Mouse (Mus musculus): Measurements from ENCODE around the gene Palm2. TPM values are rescaled to one million over a fixed set of nuclear protein-coding genes. Genes with fewer than 3 reads are reported as not detected.
A peak's percentile ranks its signal among the peaks of the same experiment; 100 is the strongest.

Palm2 gene
- polyA plus RNA-seq, 1 experiment: not detected

DNA sequence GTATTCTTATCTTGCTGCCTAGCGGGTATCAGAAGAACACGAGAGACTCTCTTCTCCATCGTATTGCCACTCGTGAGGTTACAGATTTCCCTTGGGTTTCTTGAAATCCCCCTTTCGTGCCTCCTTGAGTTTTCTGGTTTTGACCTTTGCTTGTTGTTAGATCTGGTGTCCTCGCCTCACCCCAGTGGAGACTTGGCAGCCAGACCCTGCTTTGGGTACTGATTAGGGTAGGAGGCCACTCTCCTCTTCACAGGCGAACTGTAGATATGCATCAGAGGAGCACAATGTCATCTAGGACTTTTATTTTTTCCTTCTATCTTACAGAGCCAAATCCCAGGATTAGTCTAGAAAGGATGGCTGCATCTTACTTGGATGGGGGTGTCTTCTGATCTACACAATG is 10.0 kb upstream of the Palm2 start:
- WGBS: 86% methylated on average over 7 of the region's 7 CpGs

DNA sequence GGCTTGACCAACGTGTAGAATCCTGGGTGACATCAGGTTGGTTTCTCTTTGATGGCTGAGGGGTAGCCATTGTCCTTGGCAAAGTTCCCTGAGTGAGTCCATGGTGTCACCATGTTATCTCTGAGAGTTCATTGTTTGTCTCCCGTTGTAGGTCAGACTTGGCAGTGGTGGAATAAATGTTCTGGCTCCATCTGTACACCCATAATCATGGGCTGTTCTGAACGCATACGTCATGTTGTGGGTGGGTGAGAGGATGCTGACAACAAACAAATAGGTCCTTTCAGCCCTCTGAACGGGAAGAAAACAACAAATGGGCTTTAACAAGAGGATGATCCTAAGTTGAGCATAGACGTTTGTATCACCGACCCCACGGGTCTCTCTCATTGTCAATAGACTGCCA is 5.7 kb upstream of the Palm2 start:
- Histone ChIP-seq H3K27ac (ENCODE audit: insufficient read depth, low read length) (no peak overlapping the region), H3K27me3 (ENCODE audit: control insufficient read depth, insufficient read depth, low read length) (0 out of 2 replicates have a peak, but pooled peaks cover under 1% of the 10 kb centered on the region), H3K36me3 (ENCODE audit: control insufficient read depth, insufficient read depth, low read length) (no peaks in the 10 kb centered on the region), H3K4me1 (ENCODE audit: control insufficient read depth, insufficient read depth, insufficient read length) (no peaks in the 10 kb centered on the region), H3K4me3 (ENCODE audit: extremely low read depth, insufficient read depth, insufficient read length) (no peak overlapping the region)
- DNase-seq (ENCODE audit: low read depth in 1 of 2, low spot score in 2 of 2): no peak
- 78% methylated on average over 8 of the region's 8 CpGs for WGBS
- TF ChIP-seq CTCF (IDR thresholded peaks at IDR 0.05; ENCODE audit: extremely low read depth, insufficient read depth, insufficient read length, insufficient replicate concordance) (no peak), POLR2A (IDR thresholded peaks at IDR 0.05; ENCODE audit: low read depth, low read length) (no peak)

More for the DNA sequence above, 10.0 kb upstream of the Palm2 start:
- no peaks in the 10 kb centered on the region for H3K36me3 ChIP-seq (ENCODE audit: control insufficient read depth, insufficient read depth, low read length)
- no peak overlapping the region for H3K4me3 ChIP-seq (ENCODE audit: extremely low read depth, insufficient read depth, insufficient read length)
- no peak for DNase-seq (ENCODE audit: low read depth in 1 of 2, low spot score in 2 of 2)
- H3K4me1 ChIP-seq (ENCODE audit: control insufficient read depth, insufficient read depth, insufficient read length): no peaks in the 10 kb centered on the region
- no peak for TF ChIP-seq POLR2A (IDR thresholded peaks at IDR 0.05; ENCODE audit: low read depth, low read length)
- no peak for TF ChIP-seq CTCF (IDR thresholded peaks at IDR 0.05; ENCODE audit: extremely low read depth, insufficient read depth, insufficient read length, insufficient replicate concordance)
- no peak overlapping the region for H3K27ac ChIP-seq (ENCODE audit: insufficient read depth, low read length)
- H3K27me3 ChIP-seq (ENCODE audit: control insufficient read depth, insufficient read depth, low read length): no peaks in the 10 kb centered on the region

DNA sequence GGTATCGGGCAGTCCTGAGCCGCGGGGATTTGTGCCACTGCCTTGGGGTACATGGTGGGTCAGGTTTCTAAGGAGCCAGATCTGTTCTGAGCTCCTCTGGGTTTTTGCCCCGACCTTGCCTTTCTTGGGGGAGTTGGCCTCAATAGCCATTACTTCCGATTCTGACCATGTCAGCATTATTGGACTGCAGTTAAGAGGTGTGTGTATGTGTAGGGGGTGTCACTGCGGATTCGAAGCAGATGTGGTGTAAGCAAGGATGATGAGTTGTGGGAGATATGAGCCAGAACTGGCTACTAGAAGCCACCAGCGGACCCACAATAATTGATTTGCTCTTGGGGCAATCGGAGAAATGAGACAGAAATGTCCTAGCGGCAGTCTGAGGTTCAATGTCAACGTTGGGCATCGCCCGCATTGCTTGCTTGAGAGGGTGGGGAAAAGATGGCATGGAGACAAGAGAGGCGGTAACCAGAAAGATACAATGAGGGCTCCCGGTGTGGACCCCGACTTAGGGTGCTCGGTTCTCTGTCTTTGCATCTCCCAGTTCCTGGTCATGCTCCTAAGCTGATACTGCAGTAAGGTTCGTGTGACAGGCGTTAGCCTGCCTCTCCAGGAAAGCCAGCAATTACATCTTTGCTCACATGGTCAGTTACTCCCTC is 786 bp downstream of the Palm2 start:
- Histone ChIP-seq H3K4me3 (ENCODE audit: extremely low read depth, insufficient read depth, insufficient read length) (no peak overlapping the region), H3K4me1 (ENCODE audit: control insufficient read depth, insufficient read depth, insufficient read length) (peaks cover 8% of the 10 kb centered on the region)
- 32% methylated on average over 19 of the region's 19 CpGs for WGBS

DNA sequence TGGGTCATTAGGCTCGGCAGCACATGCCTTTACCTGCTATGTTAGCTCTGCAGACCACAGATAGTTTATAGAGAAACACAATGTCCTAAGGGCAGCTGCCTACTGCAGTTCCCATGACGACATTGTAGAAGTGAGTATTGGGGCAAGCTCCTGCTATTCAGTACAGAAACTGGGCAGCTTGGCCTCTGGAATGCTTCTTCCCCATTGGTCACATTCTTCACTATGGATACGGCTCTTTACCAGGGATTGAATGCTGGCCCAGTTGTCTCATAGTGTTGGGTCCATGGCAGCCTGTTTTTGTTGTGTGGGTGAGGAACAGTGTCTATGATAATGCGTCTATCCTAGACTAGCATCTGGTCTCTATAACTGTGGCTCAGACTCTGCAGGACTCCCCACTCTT is 2.2 kb downstream of the Palm2 start:
- TF ChIP-seq CTCF (IDR thresholded peaks at IDR 0.05; ENCODE audit: extremely low read depth, insufficient read depth, insufficient read length, insufficient replicate concordance): no peak
- TF ChIP-seq POLR2A (IDR thresholded peaks at IDR 0.05; ENCODE audit: low read depth, low read length): no peak
- Histone ChIP-seq H3K4me1 (ENCODE audit: control insufficient read depth, insufficient read depth, insufficient read length) (peaks cover 8% of the 10 kb centered on the region), H3K4me3 (ENCODE audit: extremely low read depth, insufficient read depth, insufficient read length) (no peak overlapping the region), H3K27ac (ENCODE audit: insufficient read depth, low read length) (no peak overlapping the region), H3K27me3 (ENCODE audit: control insufficient read depth, insufficient read depth, low read length) (peaks cover 7% of the 10 kb centered on the region), H3K36me3 (ENCODE audit: control insufficient read depth, insufficient read depth, low read length) (no peaks in the 10 kb centered on the region)
- WGBS: 73% methylated on average over 4 of the region's 4 CpGs
- no peak for DNase-seq (ENCODE audit: low read depth in 1 of 2, low spot score in 2 of 2)

More for the DNA sequence above, 786 bp downstream of the Palm2 start:
- no peak for DNase-seq (ENCODE audit: low read depth in 1 of 2, low spot score in 2 of 2)
- no peak overlapping the region for H3K27ac ChIP-seq (ENCODE audit: insufficient read depth, low read length)
- peaks cover 7% of the 10 kb centered on the region for H3K27me3 ChIP-seq (ENCODE audit: control insufficient read depth, insufficient read depth, low read length)
- TF ChIP-seq CTCF (IDR thresholded peaks at IDR 0.05; ENCODE audit: extremely low read depth, insufficient read depth, insufficient read length, insufficient replicate concordance) (no peak), POLR2A (IDR thresholded peaks at IDR 0.05; ENCODE audit: low read depth, low read length) (no peak)
- H3K36me3 ChIP-seq (ENCODE audit: control insufficient read depth, insufficient read depth, low read length): no peaks in the 10 kb centered on the region

DNA sequence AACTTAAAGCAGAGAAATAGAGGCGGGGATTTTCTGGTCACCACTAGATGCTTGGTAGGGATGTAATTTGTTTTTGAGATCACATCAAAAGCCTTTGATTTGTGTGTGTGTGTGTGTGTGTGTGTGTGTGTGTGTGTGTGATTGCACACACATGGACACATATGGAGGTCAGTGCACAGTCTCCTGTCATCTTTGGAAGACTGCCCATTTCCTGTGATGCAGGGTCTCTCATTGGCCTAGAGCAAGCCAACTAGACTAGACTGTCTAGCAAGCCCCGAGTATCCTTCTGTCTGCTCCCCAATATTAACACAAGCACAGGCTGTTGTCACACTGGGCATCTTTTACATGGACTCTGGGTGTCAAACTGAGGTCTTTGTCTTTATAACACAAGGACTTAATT is 12.0 kb downstream of the Palm2 start:
- no peaks in the 10 kb centered on the region for H3K27me3 ChIP-seq (ENCODE audit: control insufficient read depth, insufficient read depth, low read length)
- TF ChIP-seq CTCF (IDR thresholded peaks at IDR 0.05; ENCODE audit: extremely low read depth, insufficient read depth, insufficient read length, insufficient replicate concordance): no peak
- no peak for TF ChIP-seq POLR2A (IDR thresholded peaks at IDR 0.05; ENCODE audit: low read depth, low read length)
- WGBS: 75% methylated on average over 2 of the region's 2 CpGs
- H3K4me1 ChIP-seq (ENCODE audit: control insufficient read depth, insufficient read depth, insufficient read length): no peaks in the 10 kb centered on the region
- H3K36me3 ChIP-seq (ENCODE audit: control insufficient read depth, insufficient read depth, low read length): no peaks in the 10 kb centered on the region
- no peak overlapping the region for H3K27ac ChIP-seq (ENCODE audit: insufficient read depth, low read length)
- DNase-seq (ENCODE audit: low read depth in 1 of 2, low spot score in 2 of 2): no peak
- H3K4me3 ChIP-seq (ENCODE audit: extremely low read depth, insufficient read depth, insufficient read length): no peak overlapping the region

DNA sequence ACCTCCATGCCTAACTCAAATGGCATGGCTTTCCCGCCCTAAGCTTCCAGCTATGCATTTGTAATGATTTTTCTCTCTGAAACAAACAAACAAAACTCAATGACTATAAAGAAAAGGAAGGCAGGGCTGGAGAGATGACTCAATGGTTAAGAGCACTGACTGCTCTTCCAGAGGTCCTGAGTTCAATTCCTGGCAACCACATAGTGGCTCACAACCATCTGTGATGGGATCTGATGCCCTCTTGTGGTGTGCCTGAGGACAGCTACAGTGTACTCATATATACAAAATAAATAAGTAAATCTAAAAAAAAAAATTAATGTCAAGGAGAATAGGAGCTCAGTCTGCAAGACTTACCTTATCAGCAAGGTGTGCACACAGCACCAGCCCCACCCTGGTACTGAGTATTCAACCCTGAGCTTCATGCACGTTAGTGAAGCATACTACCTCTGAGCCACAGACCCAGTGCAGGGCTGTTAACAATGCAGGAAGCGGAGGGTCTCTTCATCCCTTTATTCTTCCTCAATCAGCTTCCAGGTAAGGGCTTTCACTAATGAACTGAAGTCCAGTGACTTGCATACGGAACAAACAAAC is 12.9 kb downstream of the Palm2 start:
- 88% methylated on average over 4 of the region's 4 CpGs for WGBS
- DNase-seq (ENCODE audit: low read depth in 1 of 2, low spot score in 2 of 2): no peak
- Histone ChIP-seq H3K4me1 (ENCODE audit: control insufficient read depth, insufficient read depth, insufficient read length) (no peaks in the 10 kb centered on the region), H3K36me3 (ENCODE audit: control insufficient read depth, insufficient read depth, low read length) (no peaks in the 10 kb centered on the region), H3K4me3 (ENCODE audit: extremely low read depth, insufficient read depth, insufficient read length) (no peak overlapping the region), H3K27ac (ENCODE audit: insufficient read depth, low read length) (no peak overlapping the region), H3K27me3 (ENCODE audit: control insufficient read depth, insufficient read depth, low read length) (no peaks in the 10 kb centered on the region)
- TF ChIP-seq POLR2A (IDR thresholded peaks at IDR 0.05; ENCODE audit: low read depth, low read length): no peak

DNA sequence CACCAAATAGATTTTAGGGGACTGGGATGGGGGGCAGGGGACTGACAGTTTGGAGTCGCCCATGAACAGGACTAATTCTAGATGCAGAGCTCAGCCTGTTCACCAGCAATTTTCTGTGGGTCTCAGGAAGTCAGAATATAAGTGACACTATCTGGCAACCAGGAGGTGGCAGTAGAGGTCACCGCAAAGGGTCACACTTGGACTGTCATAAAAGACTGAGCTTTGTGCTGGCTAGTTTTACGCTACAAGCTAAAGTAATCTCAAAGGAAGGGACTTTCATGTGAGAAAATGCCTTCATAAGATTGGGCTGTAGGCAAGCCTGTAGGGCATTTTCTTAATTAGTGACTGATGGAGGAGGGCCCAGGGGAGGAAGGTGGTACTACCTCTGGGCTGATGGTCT is 17.8 kb downstream of the Palm2 start:
- H3K4me1 ChIP-seq (ENCODE audit: control insufficient read depth, insufficient read depth, insufficient read length): no peaks in the 10 kb centered on the region
- H3K27ac ChIP-seq (ENCODE audit: insufficient read depth, low read length): no peak overlapping the region
- peak in 1 of 2 experiments; percentile 5 for DNase-seq (ENCODE audit: low read depth in 1 of 2, low spot score in 2 of 2)
- H3K27me3 ChIP-seq (ENCODE audit: control insufficient read depth, insufficient read depth, low read length): no peaks in the 10 kb centered on the region
- H3K36me3 ChIP-seq (ENCODE audit: control insufficient read depth, insufficient read depth, low read length): no peaks in the 10 kb centered on the region
- 37% methylated on average over 3 of the region's 3 CpGs for WGBS
- TF ChIP-seq CTCF (IDR thresholded peaks at IDR 0.05; ENCODE audit: extremely low read depth, insufficient read depth, insufficient read length, insufficient replicate concordance) (peak; percentile 19; the same call in 1 of the 2 replicates), POLR2A (IDR thresholded peaks at IDR 0.05; ENCODE audit: low read depth, low read length) (no peak)
- H3K4me3 ChIP-seq (ENCODE audit: extremely low read depth, insufficient read depth, insufficient read length): no peak overlapping the region

All from spleen, adult 2 months (tissue).